In the genomic region with DNA sequence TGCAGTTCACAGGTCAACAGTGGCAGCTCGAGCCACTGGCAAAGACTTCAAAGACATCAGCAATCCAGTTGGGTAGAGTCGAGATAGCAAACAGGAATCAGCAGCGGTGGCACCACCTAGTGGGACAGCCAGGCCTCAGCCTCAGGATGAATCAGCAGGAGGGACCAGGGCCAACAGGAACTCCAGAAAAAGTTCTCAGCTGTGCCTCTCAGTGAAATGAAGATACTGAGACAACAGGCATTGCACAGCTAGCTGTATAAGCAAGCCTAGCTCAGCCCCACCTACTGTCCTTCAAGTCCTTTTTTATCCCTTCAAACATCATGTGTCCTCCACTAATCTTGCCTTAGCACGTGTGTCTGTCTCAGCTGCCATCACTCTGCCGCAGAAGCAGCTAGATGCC, we compare ENCODE assay signal across 10 mouse cellular contexts. TPM values are rescaled to one million over a fixed set of nuclear protein-coding genes. Genes with fewer than 3 reads are reported as not detected.
DNase-seq lines count a peak whose midpoint lies in the region; ATAC-seq and TF ChIP-seq lines count a peak whose summit lies in the region.
"Had no signal": no experiment of that assay in that cellular context is flagged by ENCODE, and none has a peak within 500 bp of the region (broad histone marks: within the 10 kb centered on the region; RNA-seq: fewer than 3 reads in every experiment).

No protein-coding gene starts in this region.

- H3K4me1 ChIP-seq in heart, embryonic 12.5 days (replicated peaks) = peaks cover 13% of the 10 kb centered on the region
- no peaks in the 10 kb centered on the region for H3K4me1 ChIP-seq in heart, embryonic 10.5 days
- no peaks in the 10 kb centered on the region for H3K4me1 ChIP-seq in bone marrow, adult 2 months (ENCODE audit: control insufficient read depth, insufficient read depth, low read length)
- no peaks in the 10 kb centered on the region for H3K4me1 ChIP-seq in liver, embryonic 13.5 days (replicated peaks)

- H3K9me3 ChIP-seq in heart, embryonic 12.5 days (replicated peaks) = no peaks in the 10 kb centered on the region
- H3K9me3 ChIP-seq in heart, embryonic 10.5 days = no peaks in the 10 kb centered on the region
- H3K9me3 ChIP-seq in liver, embryonic 13.5 days (replicated peaks) = no peaks in the 10 kb centered on the region

- no peak overlapping the region for H3K4me3 ChIP-seq in heart, embryonic 12.5 days
- H3K4me3 ChIP-seq in heart, embryonic 10.5 days = no peak overlapping the region
- H3K4me3 ChIP-seq in bone marrow, adult 2 months (replicated peaks; ENCODE audit: control insufficient read depth, low read depth, low read length) = no peak overlapping the region
- H3K4me3 ChIP-seq in liver, embryonic 13.5 days (replicated peaks) = no peak overlapping the region

- peaks cover 67% of the 10 kb centered on the region for H3K36me3 ChIP-seq in heart, embryonic 12.5 days
- H3K36me3 ChIP-seq in heart, embryonic 10.5 days = peaks cover 81% of the 10 kb centered on the region
- H3K36me3 ChIP-seq in liver, embryonic 13.5 days = peaks cover 44% of the 10 kb centered on the region

- H3K27ac ChIP-seq in heart, embryonic 12.5 days (ENCODE audit: poor library complexity, severe bottlenecking) = no peak overlapping the region
- no peak overlapping the region for H3K27ac ChIP-seq in heart, embryonic 10.5 days
- 0 out of 2 replicates have a peak overlapping the region, but pooled peaks have one; percentile 36 for H3K27ac ChIP-seq in bone marrow, adult 2 months (ENCODE audit: control insufficient read depth, insufficient read depth, low read depth, low read length, poor library complexity)
- no peak overlapping the region for H3K27ac ChIP-seq in liver, embryonic 13.5 days

- 0 out of 2 replicates have a peak, but pooled peaks have one; percentile 25 for ATAC-seq in heart, embryonic 12.5 days (ENCODE audit: insufficient number of reproducible peaks, low FRiP score)
- peak; percentile 71 for ATAC-seq in liver, embryonic 13.5 days (ENCODE audit: low read depth)

- no peak for DNase-seq in heart, embryonic 10.5 days (ENCODE audit: low spot score)
- DNase-seq in CD4-positive, CD25-positive, alpha-beta regulatory T cell, adult 2 months (ENCODE audit: low read depth, low spot score) = peak; percentile 39
- DNase-seq in liver, embryonic 13.5 days = peak; percentile 13
- no peak for DNase-seq in cerebellum, postnatal 10 days
- no peak for DNase-seq in left cerebral cortex, postnatal 4 days
- DNase-seq in cerebellum, adult 9-11 months = no peak

- intact Hi-C loops in left cerebral cortex, postnatal 4 days (cut with DNase I) = no loop called here

- no peak overlapping the region for H3K9ac ChIP-seq in heart, embryonic 12.5 days
- H3K9ac ChIP-seq in liver, embryonic 13.5 days = no peak overlapping the region

- H3K27me3 ChIP-seq in heart, embryonic 12.5 days (replicated peaks) = peaks cover 31% of the 10 kb centered on the region
- H3K27me3 ChIP-seq in heart, embryonic 10.5 days (ENCODE audit: insufficient read depth, poor library complexity, severe bottlenecking) = no peaks in the 10 kb centered on the region
- H3K27me3 ChIP-seq in liver, embryonic 13.5 days = no peaks in the 10 kb centered on the region

- no peak overlapping the region for H3K4me2 ChIP-seq in heart, embryonic 12.5 days
- H3K4me2 ChIP-seq in liver, embryonic 13.5 days = no peak overlapping the region

- TF ChIP-seq POLR2A in bone marrow, adult 2 months (IDR thresholded peaks at IDR 0.05; ENCODE audit: borderline replicate concordance, control insufficient read depth, low read depth, low read length) = no peak

- 43% methylated on average over 5 of the region's 5 CpGs for WGBS in heart, embryonic 12.5 days
- 47% methylated on average over 5 of the region's 5 CpGs for WGBS in heart, embryonic 10.5 days
- WGBS in bone marrow, adult 2 months = 37% methylated on average over 5 of the region's 5 CpGs
- WGBS in liver, embryonic 13.5 days (ENCODE audit: insufficient replicate concordance) = 49% methylated on average over 5 of the region's 5 CpGs

- peak; percentile 38; the same call in 1 of the 2 replicates for TF ChIP-seq CTCF in bone marrow, adult 2 months (IDR thresholded peaks at IDR 0.05; ENCODE audit: control insufficient read depth, insufficient read depth, low read length)

RNA-seq across cellular contexts. Expression of a gene that starts 28.0 kb away (rescaled TPM):
- 0.36 TPM in 1 of 2 replicates, not detected in the other for polyA plus RNA-seq in heart, embryonic 12.5 days (2016; fragmentation: Nextera tagmentation; extraction: Ambion mirVana)
- not detected in 2 replicates for polyA plus RNA-seq in heart, embryonic 10.5 days (2016; fragmentation: Nextera tagmentation; extraction: Ambion mirVana)
- polyA plus RNA-seq in bone marrow, adult 2 months (2011; ENCODE audit: insufficient read depth, insufficient read length, low replicate concordance, missing spikeins) = not detected in 2 replicates
- not detected in 2 replicates for polyA plus RNA-seq in liver, embryonic 13.5 days (2015; fragmentation: Nextera tagmentation; extraction: Ambion mirVana)
- not detected for total RNA-seq in left cerebral cortex, postnatal 4 days (2021)
- total RNA-seq: adrenal gland, adult 18-20 months had no signal
- polyA plus RNA-seq: large intestine, adult 2 months had no signal

RNA-seq across cellular contexts. Expression of a gene that starts 31.0 kb away (rescaled TPM):
- 33.3 TPM in 2 replicates for polyA plus RNA-seq in heart, embryonic 12.5 days (2016; fragmentation: Nextera tagmentation; extraction: Ambion mirVana)
- 36.1 and 63.3 TPM in 2 replicates for polyA plus RNA-seq in heart, embryonic 10.5 days (2016; fragmentation: Nextera tagmentation; extraction: Ambion mirVana)
- 5.9 and 13.7 TPM in 2 replicates for polyA plus RNA-seq in bone marrow, adult 2 months (2011; ENCODE audit: insufficient read depth, insufficient read length, low replicate concordance, missing spikeins)
- 17.5 and 23.1 TPM in 2 replicates for polyA plus RNA-seq in liver, embryonic 13.5 days (2015; fragmentation: Nextera tagmentation; extraction: Ambion mirVana)
- 10 to 100 TPM; 43.7 to 48.6 TPM for total RNA-seq in left cerebral cortex, postnatal 4 days (2021)

RNA-seq across cellular contexts. Expression of a gene that starts 53.5 kb away (rescaled TPM):
- not detected in 2 replicates for polyA plus RNA-seq in heart, embryonic 12.5 days (2016; fragmentation: Nextera tagmentation; extraction: Ambion mirVana)
- polyA plus RNA-seq in heart, embryonic 10.5 days (2016; fragmentation: Nextera tagmentation; extraction: Ambion mirVana) = not detected in 2 replicates
- not detected in 2 replicates for polyA plus RNA-seq in bone marrow, adult 2 months (2011; ENCODE audit: insufficient read depth, insufficient read length, low replicate concordance, missing spikeins)
- polyA plus RNA-seq in liver, embryonic 13.5 days (2015; fragmentation: Nextera tagmentation; extraction: Ambion mirVana) = not detected in 2 replicates
- total RNA-seq in left cerebral cortex, postnatal 4 days (2021) = not detected
- total RNA-seq: adrenal gland, adult 18-20 months had no signal
- polyA plus RNA-seq: large intestine, adult 2 months had no signal

Comparison
In these comparisons a context has a peak if more than half of its experiments do, and no peak if none do; other contexts are left out.
1. DNase-seq: peak in CD4-positive, CD25-positive, alpha-beta regulatory T cell, adult 2 months (single experiment) and liver, embryonic 13.5 days (single experiment); none in heart, embryonic 10.5 days (single experiment), cerebellum, postnatal 10 days (0 of 2), left cerebral cortex, postnatal 4 days (single experiment) and cerebellum, adult 9-11 months (single experiment).